Mouse (Mus musculus) gastrocnemius, postnatal 36 days (tissue): Measurements from ENCODE around the gene Batf3. TPM values are rescaled to one million over a fixed set of nuclear protein-coding genes. Genes with fewer than 3 reads are reported as not detected.
A peak's percentile ranks its signal among the peaks of the same experiment; 100 is the strongest.

Source experiments
- DNase-seq, 2 experiments: peaks; one replicate each; pipeline ENCODE4 v3.0.0; 2022
- intact Hi-C: fragments of 180-260 bp; cut with DNase I; formaldehyde crosslinking; loops from one replicate; pipeline ENCODE4 v1.15.1; 2025
- long read RNA-seq, 2 experiments: library from polyadenylated mRNA; stranded (forward); transcript quantifications; one replicate each; pipeline ENCODE4 v2.0.0; 2021
- total RNA-seq, 2 experiments: library from RNA; stranded (reverse); gene quantifications; 2 replicates each; pipeline ENCODE4 v1.2.3; 2021

The Batf3 gene
- not detected for total RNA-seq
- long read RNA-seq, experiment 1 = 0 reads
- long read RNA-seq, experiment 2, partial matches to known transcripts = 0 of 1 reads
- long read RNA-seq, experiment 2, other reads (novel, unspliced or antisense) = 0 of 1 reads

DNA sequence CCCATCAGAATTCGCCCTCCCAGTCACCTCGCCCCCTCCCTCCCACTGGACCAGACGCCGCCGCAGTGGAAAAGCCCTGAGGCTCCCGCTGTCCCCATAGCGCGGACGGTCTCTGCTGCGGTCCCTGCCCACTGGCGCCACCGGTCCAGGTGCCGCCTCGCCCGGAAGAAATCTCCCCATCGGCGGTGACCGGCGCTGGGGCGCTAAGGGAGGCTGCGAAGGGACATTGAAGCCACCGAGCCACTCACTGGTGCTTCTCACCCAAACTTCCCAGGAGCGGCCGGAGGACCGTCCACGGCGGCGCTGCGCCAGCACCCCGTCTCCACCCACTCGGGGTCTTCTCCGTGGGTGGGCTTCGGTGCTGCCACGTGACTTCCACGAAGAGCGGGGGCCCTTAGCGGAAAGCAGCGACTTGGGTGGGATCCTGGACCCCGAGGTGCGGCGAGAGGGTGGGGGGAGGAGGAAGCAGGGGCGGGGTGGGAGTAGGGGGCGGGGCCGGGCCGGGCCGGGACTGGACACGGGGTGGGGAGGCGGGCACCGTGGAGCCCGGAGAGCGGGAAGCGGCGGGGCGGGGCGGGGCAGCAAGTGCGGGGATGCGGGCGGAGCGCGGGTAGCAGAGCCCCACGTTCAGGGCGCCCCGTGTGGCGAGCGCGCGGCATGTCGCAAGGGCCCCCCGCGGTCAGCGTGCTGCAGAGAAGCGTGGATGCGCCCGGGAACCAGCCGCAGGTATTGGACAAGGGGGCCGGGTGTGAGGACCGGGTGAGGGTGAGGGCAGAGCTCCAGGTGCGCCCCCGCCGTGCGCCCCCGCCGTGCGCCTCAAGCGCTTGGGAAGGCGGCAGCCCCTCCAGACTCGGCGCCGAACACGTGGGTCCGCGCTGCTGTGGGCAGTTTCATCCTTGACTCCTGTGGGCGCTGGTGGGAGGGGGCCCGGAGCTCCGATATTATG lies at the start of gene Batf3:
Batf3 (plus strand) TSS at position 46 of the 946 bp plus-strand sequence.
- intact Hi-C loops = no loop called here
- DNase-seq = peak in 1 of 2 experiments; percentile 31

DNA sequence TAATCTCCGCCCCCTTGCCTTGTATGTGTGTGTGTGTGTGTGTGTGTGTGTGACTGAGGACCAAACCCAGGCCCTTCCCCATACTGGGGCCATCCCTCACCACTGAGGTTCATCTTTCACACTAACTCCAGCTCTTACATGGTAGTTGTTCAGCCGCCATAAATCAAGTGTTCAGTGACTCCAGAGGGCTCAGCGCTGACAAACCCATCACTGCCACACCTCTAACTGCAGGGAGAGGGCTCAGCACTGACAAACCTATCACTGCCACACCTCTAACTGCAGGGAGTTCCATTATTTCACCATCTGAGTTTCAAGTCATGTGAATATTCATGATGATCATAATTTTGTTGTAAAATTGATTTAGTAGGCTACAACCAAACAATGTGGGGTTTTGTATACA lies 44.1 kb upstream of the Batf3 start:
- intact Hi-C loops = no loop called here
- DNase-seq = no peak

GRCm38 (mm10) chr1:191054870-191055532 lies 42.6 kb upstream of the Batf3 start:
- intact Hi-C loops = loop anchor here (5.0 kb wide), 2 partner anchors 43 to 113 kb away; no protein-coding TSS in a partner anchor

DNA sequence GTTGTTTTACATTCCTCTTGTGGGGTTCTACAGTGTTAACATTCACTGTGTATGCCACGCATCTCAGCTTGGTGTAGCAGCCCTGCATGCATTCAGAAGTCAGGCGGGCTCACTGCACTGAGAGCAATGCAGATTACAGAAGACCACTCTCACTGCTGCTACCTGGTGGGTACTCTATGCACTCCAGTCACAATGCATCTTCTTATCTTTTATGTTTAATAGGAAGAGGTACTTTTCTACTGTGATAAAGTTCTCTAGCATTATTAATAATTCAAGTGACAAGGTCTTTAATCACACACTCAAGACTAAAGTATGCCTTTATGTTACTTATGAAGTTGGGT lies 42.1 kb upstream of the Batf3 start:
- intact Hi-C loops = loop anchor here (5.0 kb wide), 2 partner anchors 43 to 113 kb away; no protein-coding TSS in a partner anchor
- DNase-seq = no peak

More at GRCm38 (mm10) chr1:191054870-191055532, 42.6 kb upstream of the Batf3 start:
- DNase-seq = no peak

DNA sequence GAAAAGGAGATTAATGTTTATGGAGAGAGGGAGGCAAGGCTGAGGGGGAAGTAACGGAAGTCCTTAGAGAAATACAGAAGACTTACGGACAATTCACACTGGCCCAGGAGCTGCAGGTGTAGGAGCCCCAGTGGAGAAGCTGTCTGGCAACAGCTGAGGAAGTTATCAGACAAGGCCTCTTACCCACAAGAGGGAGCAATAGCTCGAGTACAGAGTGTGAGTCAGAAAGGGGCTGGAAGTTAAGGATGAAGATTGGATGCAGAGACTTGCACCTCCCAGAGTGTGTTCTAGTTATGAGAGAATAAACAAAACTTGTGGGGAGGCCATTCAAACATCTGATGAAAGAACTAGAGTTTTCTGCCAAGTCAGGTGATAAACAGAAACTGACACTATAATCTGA lies 40.2 kb upstream of the Batf3 start:
- no peak for DNase-seq
- intact Hi-C loops = loop anchor here (5.0 kb wide), 2 partner anchors 45 to 115 kb away; no protein-coding TSS in a partner anchor

DNA sequence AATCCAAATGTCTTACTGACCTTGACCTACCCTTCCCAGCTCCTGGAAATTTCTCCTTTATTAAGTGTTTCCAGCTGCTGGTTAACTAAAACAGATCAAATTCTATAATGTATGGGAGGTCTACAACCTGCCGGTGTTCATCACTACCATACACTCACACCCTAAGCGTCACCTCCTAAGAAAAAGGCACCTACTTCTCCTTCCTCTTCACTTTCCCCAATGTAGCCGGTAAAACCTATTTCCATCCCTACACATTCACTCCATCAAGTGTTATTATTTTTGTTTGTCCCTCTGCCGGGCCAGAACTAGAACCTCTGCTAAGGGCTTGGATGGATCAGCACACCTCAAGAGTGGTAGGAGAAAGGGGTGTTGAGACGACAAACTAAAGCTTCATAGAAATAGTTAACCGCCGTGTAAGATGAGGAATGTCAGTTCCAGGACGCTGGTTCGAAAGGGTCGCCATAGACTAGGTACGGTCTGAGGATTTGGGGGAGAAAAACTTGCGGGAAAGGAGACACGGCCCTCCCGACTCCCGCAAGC lies 35.3 kb upstream of the Batf3 start:
- no peak for DNase-seq
- intact Hi-C loops = loop anchor here (5.0 kb wide), 1 partner anchor 35 kb away; the partner anchor contains the start of gene Flvcr1

DNA sequence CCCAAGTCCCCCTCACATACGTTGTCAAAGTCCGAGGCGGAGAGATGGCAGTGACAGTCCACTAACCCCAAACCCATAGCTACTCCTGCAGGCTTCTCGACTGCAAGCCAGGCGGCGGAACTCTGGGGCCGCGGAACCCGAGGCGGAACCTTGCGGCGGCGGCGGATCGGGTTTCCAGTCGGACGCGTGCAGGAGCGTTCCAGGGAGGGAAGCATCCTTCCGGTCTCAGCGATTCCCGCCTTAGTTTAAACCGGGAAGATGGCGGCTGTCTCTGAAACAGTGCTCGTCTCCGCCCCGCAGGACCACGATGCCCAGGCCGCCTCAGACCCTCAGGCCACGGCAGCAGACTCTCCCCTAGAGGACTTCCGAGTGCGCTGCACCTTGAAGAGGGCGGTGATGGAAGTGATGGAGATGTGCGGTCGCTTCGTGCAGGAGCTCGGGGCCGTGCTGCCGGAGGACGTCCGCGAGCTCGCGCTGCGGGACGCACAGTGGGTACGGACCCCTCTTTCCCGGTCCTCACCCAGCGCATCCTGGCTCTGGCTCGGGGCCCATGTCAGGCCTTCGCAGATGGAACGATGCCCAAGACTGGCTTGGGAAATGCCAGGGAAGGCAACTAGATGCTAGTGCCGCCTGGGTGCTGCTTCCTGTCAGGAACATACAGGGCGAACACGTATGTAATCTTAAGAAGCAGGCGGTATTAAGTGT lies 34.7 kb upstream of the Batf3 start, which contains the start of the genes Tatdn3 and Nsl1:
Tatdn3 (minus strand) TSS at position 152 of the 705 bp plus-strand sequence.
Nsl1 (plus strand) TSS at position 232 of the 705 bp plus-strand sequence.
- peak; percentile 86 to 94 for DNase-seq
- intact Hi-C loops = loop anchor here (5.0 kb wide), 1 partner anchor 36 kb away; the partner anchor contains the start of gene Flvcr1

DNA sequence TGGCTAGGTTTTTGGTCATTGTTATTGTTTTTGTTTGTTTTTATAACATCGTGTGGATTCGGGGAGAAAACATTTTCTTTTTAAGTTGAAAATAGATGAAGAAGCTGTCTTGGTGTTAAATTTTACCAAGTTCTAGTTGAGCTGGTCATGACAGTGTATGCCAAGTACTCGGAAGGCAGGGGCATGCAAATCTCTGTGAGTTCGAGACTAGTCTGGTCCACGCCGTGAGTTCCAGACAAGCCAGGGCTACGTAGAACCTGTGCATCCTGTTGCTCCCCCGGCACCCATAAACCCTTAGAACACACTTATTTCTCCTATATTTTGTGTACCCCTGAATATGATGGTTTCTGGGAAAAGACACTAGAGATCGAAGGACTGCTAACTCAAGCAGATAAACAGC lies 33.9 kb upstream of the Batf3 start:
- DNase-seq = no peak
- intact Hi-C loops = loop anchor here (5.0 kb wide), 1 partner anchor 36 kb away; the partner anchor contains the start of gene Flvcr1

DNA sequence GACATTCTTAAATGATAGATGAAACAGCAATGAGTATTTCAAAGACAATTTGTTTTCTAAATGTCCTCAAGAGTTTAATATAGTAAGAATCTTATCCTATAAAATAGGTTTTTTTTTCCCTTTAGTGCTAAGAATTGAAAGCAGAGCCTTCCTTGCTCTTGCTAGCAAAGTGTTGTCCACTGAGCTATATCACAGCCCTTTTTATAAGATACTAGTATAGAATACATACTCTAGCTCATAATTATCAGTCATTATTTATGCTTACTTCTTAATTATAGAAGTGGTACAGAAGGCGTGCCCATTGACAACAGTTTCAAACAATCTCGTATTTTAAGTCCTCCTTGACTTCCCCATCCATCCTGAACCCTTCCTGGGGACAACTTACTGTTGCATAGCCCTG lies 33.1 kb upstream of the Batf3 start:
- intact Hi-C loops = loop anchor here (5.0 kb wide), 1 partner anchor 37 kb away; the partner anchor contains the start of gene Flvcr1
- no peak for DNase-seq

GRCm38 (mm10) chr1:191065188-191065587 lies 32.5 kb upstream of the Batf3 start:
- DNase-seq = no peak
- intact Hi-C loops = no loop called here

- intact Hi-C loops = no loop called here
- DNase-seq = no peak
Observed at GRCm38 (mm10) chr1:191068377-191068776, 29.3 kb upstream of the Batf3 start.

- DNase-seq = no peak
- intact Hi-C loops = no loop called here
Observed at GRCm38 (mm10) chr1:191070259-191070658, 27.4 kb upstream of the Batf3 start.

DNA sequence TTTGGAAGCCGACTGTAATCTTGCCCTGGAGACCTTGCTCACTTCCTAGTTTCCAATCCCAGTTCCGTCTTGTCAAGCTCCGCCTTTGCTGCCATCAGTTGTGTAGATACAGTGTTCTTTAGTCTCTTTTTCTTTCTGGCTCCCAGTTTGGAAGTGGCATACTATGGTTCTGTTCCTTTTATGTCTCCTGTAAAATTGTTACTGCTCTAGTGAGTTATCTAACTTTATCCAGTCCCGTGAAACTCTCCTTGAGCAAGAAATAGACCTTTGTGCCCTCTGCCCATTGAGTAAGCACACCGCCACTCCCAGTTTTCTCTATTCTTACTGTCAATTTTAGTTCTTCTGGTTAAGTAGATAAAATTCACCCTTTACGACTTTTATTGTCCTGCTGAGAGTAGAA lies 26.0 kb upstream of the Batf3 start:
- DNase-seq = no peak
- intact Hi-C loops = no loop called here

GRCm38 (mm10) chr1:191072329-191072913 lies 25.2 kb upstream of the Batf3 start:
- DNase-seq = no peak
- intact Hi-C loops = no loop called here

GRCm38 (mm10) chr1:191073001-191073400 lies 24.6 kb upstream of the Batf3 start:
- intact Hi-C loops = no loop called here
- no peak for DNase-seq

DNA sequence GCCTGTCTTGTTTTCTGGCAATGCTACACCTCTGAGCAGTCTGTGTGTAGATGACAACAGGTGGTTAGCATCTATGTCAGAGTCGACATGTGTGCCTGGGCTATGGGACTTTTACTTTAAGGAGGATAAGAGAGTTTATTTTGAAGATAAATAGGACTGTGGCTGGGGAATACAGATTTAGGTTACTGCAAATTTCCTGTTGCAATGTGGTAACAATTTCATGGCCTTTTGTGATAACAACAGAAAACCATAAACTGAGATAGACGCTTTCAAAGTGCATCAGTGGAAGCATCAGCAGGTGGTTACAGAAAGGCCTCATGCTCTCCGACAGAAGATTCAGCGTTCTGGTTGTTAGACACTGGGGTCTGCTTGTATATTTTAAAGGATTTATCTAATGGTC lies 24.2 kb upstream of the Batf3 start:
- DNase-seq = no peak
- intact Hi-C loops = no loop called here

- intact Hi-C loops = loop anchor here (2.0 to 5.0 kb wide), 2 partner anchors 73 to 131 kb away; no protein-coding TSS in a partner anchor
Observed at GRCm38 (mm10) chr1:191075199-191075883, 22.3 kb upstream of the Batf3 start.

DNA sequence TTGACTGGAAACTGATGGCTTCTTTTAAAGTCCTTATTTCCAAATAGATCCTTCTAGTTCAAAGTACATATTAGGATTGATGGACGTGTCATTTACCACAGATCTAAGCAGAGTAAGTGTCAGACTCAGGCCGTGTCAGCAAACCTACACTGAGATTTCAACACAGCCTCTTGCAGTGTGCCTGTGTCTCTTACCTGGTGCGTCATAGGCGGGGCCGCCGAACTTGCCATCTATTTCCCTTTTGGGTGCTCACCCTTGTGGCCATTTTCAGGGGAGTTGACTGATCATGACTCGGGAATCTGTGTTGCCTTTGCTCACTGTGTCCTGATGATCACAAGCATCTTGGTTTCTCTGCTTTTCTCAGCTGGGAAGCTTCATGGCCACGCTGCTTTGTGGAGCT lies 14.4 kb upstream of the Batf3 start:
- DNase-seq = no peak
- intact Hi-C loops = no loop called here

More at GRCm38 (mm10) chr1:191075199-191075883, 22.3 kb upstream of the Batf3 start:
- peak in 1 of 2 experiments; percentile 38 for DNase-seq
